Mouse (Mus musculus) lung, adult 2 months (tissue): ENCODE measurements at regions not wholly inside any gene's neighbourhood (a gene's known extent, or its start where the extent isn't known, plus 50 kb on each side); places are given as distances from the start of the nearest gene placed in this dataset.

Experiments used
- CTCF ChIP-seq: fragments of 200-500 bp; IDR thresholded peaks from 2 replicates; pipeline ENCODE4 v1.5.1; 2011; ENCODE audit warnings: mild to moderate bottlenecking, low read length, control low read depth; ENCODE audit not compliant: insufficient read depth
- POLR2A ChIP-seq: fragments of 200-500 bp; IDR thresholded peaks from 2 replicates; pipeline ENCODE4 v1.6.1; 2011; ENCODE audit warnings: low read depth, mild to moderate bottlenecking, control low read depth, low read length, borderline replicate concordance; ENCODE audit errors: extremely low read depth

DNA sequence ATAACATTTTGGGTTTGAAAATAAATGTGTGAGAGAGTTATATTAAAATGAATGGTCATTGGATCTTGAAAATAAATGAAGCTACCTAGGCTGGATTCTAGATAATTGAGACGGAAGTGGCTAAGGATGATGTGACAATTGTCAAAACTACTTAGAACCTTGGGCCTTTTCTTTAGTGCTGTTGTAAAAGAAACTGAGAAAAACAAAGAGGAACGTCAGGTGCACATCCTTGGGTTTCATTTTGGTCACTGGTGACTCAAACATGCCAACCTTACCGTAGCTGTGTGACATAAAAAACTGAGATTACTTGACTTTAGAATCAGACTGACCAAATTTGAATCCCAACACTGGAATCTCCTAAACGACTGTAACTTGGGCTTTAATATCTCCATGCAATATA lies 644.6 kb upstream of the Gm10131 start:
- no peak for TF ChIP-seq CTCF
- TF ChIP-seq POLR2A: no peak
